Mouse (Mus musculus) thymus, adult 18-20 months (tissue): ENCODE data around the gene Slc28a1.
"Not testable (repeated sequence)": the region's sequence is repeated elsewhere in the genome, so short reads cannot be mapped to it uniquely, and the experiment has no call there.

Experiments
- DNase-seq, 2 experiments: peaks; one replicate each; pipeline ENCODE4 v3.0.0; 2022; ENCODE audit warnings: mixed read lengths in 2 of 2

Slc28a1 gene

GRCm38 (mm10) chr7:81173931-81174330 is 59.3 kb downstream of the Slc28a1 start:
- no peak for DNase-seq

GRCm38 (mm10) chr7:81174654-81175053 is 60.1 kb downstream of the Slc28a1 start:
- DNase-seq: no peak

DNA sequence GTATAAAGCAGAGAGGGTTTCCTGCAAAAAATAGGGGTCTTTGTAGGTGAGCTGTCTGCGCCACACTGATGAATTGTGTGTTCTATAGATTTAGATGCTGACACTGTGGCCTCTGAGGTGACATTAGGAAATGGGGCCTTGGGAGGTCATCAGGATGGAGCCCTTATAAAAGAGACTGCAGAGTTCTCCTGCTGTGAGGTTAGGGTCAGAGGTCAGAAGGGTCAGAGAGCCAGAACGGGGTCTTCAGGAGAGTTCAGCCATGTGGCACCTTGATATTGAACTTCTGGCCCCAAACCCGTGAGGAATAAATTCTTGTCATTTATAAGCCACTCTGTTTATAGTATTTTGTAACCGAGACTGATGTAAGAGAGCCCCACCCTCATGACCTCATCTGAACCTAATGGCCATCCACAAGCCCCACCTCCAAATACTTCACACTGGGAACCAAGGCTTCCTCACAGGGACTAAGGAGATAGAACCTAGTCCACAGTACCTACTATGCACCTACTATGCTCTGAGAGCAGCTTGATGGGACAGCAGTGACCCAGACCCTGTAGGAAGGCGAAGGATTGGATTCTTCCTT is 61.7 kb downstream of the Slc28a1 start:
- no peak for DNase-seq

GRCm38 (mm10) chr7:81179494-81179893 is 64.9 kb downstream of the Slc28a1 start:
- DNase-seq: no peak

DNA sequence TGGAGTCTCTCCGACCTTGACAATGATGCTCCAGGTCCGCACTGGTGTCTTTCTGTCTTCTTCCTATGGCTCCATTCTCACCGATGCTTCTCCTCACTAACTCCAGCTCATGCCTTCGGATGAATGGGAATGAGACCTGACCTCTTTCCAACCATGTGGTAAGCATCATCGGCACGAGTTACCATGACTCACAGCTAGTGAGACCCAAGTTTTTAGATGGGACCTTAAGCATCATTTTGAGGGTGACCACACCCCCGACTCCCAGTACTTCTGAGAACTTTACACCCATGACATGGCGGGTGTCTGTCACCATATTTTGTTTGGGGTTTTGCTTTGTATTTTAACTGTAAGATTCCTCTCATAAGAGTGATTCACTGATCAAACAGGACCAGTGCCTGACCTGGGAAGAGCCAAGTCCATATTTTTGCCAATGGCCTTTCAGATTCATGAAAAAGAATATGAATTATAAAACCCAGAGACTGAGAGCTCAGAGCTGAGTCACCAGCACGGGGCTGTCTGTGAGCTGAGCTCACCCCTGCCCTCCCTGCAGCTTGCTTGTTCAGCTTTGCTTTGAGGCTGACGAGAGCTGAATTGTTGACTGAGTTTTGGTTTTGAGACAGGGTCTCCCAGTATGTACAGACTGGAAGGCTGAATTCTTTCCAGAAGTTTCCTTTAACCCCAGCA is 68.0 kb downstream of the Slc28a1 start:
- no peak for DNase-seq

DNA sequence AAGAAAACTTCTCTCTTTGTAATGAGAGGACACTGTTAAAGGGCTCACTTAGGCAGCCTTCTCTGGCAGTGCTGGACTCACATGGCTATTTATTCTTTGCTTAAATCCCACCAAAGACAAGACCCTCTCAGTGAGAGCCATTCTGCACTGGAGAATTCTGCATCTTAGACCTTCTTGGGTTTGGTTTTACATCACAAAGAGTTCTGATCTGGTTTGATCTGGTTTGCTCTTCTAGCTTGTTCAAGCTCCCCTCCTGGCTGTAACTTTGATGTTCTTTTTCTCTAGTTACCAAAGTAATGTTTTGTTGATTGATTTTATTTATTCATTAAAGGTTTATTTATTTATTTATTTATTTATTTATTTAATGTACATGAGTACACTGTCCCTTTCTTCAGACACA is 68.6 kb downstream of the Slc28a1 start:
- no peak for DNase-seq

DNA sequence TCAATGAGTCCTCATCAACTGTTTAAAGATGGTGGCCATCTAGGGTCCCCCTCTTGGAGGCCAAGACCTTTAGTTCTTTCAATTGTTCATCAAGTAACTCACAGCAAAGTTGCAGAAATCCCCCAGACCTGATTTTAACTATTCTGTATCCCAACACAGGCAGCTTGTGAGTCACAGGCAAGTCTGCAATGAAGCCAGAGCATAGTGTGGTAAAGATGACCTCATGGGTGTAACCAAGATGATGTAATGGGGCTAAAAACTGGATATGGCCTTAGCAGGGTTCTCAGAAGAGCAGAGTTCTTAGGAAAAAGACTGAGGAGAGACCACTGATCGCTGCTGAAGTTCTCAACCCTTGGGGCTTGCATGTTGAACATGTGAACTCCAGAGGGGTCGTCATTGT is 69.5 kb downstream of the Slc28a1 start:
- DNase-seq: no peak

DNA sequence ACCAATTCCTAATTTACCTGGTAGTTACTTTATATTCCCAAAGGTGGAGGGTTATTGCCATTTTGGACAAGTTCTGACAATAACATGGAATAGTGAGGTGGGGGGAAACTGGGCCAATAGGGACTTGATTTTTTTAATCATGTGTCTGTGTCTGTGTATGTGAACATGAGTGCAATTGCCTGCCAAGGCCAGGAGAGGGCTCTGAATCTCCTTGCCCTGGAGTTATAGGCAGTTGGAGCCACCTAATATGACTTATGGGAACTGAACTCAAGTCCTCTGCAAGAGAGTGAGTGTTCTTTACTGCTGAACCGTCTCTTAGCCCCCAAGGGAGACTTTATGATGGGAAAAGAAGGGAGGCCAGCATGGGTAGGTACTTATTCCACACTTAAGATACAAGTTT is 70.1 kb downstream of the Slc28a1 start:
- DNase-seq: no peak

DNA sequence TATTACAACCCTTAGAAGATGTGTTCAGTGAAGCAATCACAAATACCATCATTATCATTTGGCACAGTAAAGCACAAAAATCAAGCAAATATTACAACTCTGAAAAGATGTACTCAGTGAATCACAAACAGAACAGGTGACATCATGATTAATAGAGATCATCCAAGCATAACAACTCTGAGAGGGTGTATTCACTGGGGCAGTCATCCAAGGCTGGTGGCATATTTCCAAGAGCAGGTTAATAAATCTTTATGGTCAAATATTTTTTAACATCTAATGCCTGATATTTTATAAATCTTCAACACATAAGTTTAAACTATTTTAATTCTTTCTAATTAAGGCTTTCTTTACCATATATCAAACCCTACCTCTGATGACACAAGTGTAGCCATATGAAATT is 71.4 kb downstream of the Slc28a1 start:
- not testable (repeated sequence) for DNase-seq

DNA sequence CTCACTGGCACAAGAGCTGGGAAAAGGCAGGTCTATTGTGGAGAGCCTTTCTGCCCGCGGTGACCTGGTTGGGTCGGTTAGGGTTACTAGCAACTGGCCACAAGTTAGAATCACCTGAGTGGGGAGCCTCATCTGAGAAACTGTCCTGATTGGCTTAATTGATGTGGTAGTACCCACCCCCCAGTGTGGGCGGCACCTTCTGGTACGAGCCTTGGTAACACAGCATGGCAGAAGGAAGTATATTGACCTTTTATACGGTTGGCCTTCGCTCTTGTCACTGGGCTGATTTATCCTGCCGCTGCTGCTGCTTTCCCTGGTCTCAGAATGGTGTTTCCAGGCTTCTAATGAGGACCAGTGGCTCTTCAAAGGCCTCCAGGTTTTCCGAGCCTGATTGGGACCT is 74.6 kb downstream of the Slc28a1 start:
- no peak for DNase-seq

DNA sequence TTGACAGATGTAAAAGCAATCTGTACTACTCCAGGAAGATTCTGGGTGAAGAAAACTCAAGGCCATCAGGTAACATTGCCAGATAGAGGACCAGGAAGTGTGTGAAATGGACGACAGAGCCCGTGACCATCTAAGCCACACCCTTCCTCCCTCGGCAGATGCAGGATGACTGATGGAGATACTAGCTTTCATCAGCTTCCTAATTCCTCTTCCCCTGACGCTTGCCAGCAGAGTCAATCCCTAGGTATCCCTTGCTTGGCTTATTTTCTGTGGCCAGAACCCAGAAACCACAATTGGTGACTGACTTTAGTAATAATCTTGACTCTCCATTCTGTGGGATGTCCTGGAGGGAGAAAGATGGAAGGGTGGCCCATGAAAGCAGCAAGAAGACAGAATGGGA is 80.9 kb downstream of the Slc28a1 start:
- DNase-seq: no peak

DNA sequence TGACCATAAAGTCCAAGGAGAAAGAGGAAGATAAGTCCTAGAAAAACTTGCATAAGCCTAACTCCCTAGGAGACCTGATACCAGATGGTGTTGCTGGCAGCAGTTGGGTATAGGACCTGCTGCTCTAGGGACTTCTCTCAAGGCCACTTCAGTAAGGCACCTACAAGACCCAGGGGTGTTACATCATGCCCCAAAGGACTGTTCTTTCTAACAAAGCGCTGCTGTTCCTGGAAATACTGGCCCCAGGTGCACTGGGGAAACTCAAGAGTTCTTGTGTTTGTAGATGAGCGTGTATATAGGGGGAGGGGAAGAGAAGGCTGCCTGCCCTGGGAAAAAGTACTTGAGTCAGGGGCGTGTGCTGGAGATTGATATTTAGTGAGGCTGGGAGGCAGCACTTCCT is 82.2 kb downstream of the Slc28a1 start:
- no peak for DNase-seq

GRCm38 (mm10) chr7:81198538-81198937 is 83.9 kb downstream of the Slc28a1 start:
- DNase-seq: no peak

DNA sequence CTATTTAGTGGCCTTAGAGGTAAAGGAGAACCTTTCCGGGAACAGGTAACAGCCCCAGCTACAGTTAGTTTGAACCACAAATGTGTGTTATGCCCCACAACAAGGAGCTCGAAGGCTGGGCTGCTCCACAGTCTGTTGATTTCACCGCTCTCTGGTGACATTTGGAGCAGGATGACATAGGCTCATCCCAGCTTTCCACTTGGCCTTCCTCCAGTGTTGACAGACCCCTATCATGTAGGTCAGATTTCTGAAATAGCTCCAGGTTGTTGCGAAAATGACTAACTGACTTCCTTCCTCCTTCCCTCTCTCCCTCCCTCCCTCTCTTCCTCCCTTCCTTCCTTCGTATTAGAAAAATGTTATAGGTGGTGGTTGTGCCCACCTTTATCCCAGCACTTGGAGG is 84.5 kb downstream of the Slc28a1 start:
- no peak for DNase-seq

GRCm38 (mm10) chr7:81199757-81200156 is 85.2 kb downstream of the Slc28a1 start:
- DNase-seq: no peak

DNA sequence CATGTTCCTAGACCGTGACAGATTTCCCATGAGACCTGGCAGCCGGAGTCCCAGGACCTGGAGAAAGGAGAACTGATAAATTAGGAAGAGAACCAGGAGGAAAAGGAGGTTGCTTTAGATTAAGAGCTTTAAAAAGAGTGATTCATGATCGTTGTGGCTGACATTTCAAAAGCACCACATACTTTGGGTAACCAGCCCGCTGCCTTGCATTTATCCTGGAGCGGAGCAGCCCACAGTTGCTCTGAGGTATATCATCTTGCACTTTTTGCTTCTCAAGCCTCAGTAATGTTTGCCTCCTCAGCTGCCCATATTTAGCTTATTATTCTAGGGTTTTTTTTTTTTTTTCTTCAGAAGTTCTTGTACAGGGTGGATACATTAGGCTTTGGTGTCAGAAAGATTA is 87.8 kb downstream of the Slc28a1 start:
- no peak for DNase-seq

GRCm38 (mm10) chr7:81203576-81203975 is 89.0 kb downstream of the Slc28a1 start:
- DNase-seq: not testable (repeated sequence)

DNA sequence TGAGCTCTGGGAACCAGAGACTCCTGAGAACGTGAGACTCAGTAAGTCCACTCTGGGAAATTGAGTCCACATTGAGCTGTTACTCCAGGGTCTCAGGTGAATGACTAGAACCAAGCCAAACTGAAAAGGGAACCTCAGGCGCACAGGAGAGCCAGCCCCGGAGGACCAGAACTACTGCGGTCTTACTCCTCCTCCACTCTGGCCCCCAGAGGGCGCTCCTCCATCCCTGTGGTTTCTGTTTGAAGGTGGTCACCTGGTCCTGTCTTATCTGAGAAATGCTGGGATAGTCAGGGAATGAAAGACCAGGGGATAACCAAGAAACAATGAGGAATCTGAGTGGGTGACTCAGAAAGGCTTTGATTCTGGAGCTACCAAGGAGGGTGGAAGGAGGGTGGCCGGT is 94.3 kb downstream of the Slc28a1 start:
- peak; percentile 23 for DNase-seq

- DNase-seq: no peak
Measured at GRCm38 (mm10) chr7:81209979-81210685, 95.5 kb downstream of the Slc28a1 start.

DNA sequence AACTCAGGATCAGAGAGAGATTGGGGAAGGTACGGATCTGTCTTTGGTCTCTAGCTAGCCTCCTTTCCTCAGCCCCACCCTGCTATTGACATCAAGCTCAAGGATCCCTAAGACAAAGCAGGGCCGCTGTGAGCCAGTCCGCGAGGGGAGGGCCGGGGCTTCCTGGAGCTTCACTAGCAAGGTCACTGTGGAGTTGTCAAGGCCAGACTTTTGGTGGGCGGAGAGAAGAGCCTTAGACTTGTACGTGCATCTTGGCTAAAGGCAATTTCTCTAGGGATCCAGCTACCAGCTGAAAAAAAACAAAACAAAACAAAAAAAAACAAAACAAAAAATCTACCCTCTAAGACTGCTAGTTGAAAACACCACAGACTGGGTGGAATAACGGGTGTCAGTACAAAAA is 97.2 kb downstream of the Slc28a1 start:
- DNase-seq: no peak

DNA sequence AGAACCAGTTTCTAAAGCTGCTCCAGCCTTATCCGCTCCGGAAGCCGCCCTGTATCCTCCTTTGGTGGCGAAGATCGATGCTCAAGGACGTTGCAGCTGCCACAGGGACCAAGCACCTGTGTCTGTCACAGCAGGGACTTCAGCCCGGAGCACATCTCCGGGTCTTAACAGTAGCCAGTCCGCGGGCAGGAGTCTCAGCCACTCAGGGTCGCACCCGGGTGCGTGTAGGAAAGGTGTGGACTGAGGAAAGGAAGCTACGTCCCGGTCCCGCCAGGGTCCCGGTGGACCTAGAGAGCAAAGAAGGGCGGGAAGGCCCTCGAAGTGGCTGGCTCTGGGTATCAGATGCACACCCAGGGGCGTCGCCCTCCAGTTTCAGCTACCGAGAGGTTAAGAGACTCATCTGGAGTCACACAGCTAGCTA is 97.7 kb downstream of the Slc28a1 start:
- peak; percentile 62 to 73 for DNase-seq

DNA sequence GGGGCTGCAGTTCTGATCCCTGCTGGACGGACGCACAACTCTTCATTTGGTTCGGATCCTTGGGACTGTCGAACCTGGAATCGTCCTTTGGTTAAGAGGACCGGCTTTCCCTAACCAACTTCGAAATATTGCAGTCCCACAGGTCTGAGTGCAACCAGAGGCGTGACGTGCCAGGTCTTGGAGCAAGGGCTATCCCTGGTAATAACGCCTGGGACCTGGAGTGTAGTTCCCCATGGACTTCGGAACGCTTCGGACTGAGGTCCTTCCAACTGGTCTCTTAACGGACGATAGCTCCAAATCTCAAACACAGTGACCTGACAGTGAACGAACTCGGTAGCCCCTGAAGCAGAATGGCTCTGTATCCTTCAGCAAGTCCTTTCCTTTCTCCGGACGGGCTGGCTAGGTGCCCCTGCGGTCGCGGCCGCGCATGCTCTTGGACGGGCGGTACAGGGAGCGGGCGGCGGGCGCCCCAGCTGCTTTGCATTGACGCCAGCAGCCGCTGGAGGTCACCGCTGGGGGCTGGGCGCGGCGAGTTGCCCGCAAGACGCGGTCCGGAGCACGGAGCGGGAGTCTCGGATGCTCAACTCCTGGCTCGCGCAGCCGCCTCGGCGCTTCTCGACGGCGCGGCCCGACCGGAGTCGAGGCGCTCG is 98.2 kb downstream of the Slc28a1 start:
- DNase-seq: peak; percentile 84 to 85

- DNase-seq: peak; percentile 6 to 14
Measured at GRCm38 (mm10) chr7:81213347-81214152, 99.0 kb downstream of the Slc28a1 start, which contains the start of gene Pde8a. Gene Pde8a, plus strand, starts transcription at chr7:81213596.
